Mouse (Mus musculus) left cerebral cortex, adult 2 months (tissue): ENCODE data around the gene Mapre1. TPM values are rescaled to one million over a fixed set of nuclear protein-coding genes. Genes with fewer than 3 reads are reported as not detected.
"Not testable (repeated sequence)": the region's sequence is repeated elsewhere in the genome, so short reads cannot be mapped to it uniquely, and the experiment has no call there.

Source experiments
- DNase-seq, 2 experiments: peaks; one replicate each; pipeline ENCODE4 v3.0.0; 2021 to 2022; ENCODE audit warnings: low spot score in 2 of 2, mixed read lengths in 1 of 2; ENCODE audit errors: extremely low spot score in 1 of 2
- H3K27ac ChIP-seq: fragments of 200-600 bp; 2 replicates; pipeline ENCODE4 v1.8.1; 2022
- H3K4me3 ChIP-seq: fragments of 200-600 bp; 2 replicates; pipeline ENCODE4 v1.8.1; 2022
- CTCF ChIP-seq: fragments of 200-600 bp; IDR thresholded peaks from 2 replicates; pipeline ENCODE4 v1.8.1; 2022; ENCODE audit warnings: antibody characterized with exemption, mild to moderate bottlenecking, moderate library complexity
- intact Hi-C: fragments of 180-260 bp; cut with DNase I; formaldehyde crosslinking; loops from one replicate; pipeline ENCODE4 v1.15.1; 2025
- long read RNA-seq, 2 experiments: library from polyadenylated mRNA; stranded (forward); transcript quantifications; one replicate each; pipeline ENCODE4 v2.0.0; 2021; ENCODE audit warnings: borderline mapping rate in 2 of 2
- total RNA-seq, 2 experiments: library from RNA; stranded (reverse); gene quantifications; 2 replicates each; pipeline ENCODE4 v1.2.3; 2021

Mapre1 gene
- 10 to 100 TPM; 76.5 to 83.6 TPM for total RNA-seq
- long read RNA-seq, experiment 1, full-length matches to known transcripts, result 95 of 113 reads
- long read RNA-seq, experiment 1, partial matches to known transcripts, result 6 of 113 reads
- long read RNA-seq, experiment 1, other reads (novel, unspliced or antisense), result 12 of 113 reads
- long read RNA-seq, experiment 2, full-length matches to known transcripts, result 75 of 90 reads
- long read RNA-seq, experiment 2, partial matches to known transcripts, result 4 of 90 reads
- long read RNA-seq, experiment 2, other reads (novel, unspliced or antisense), result 11 of 90 reads

DNA sequence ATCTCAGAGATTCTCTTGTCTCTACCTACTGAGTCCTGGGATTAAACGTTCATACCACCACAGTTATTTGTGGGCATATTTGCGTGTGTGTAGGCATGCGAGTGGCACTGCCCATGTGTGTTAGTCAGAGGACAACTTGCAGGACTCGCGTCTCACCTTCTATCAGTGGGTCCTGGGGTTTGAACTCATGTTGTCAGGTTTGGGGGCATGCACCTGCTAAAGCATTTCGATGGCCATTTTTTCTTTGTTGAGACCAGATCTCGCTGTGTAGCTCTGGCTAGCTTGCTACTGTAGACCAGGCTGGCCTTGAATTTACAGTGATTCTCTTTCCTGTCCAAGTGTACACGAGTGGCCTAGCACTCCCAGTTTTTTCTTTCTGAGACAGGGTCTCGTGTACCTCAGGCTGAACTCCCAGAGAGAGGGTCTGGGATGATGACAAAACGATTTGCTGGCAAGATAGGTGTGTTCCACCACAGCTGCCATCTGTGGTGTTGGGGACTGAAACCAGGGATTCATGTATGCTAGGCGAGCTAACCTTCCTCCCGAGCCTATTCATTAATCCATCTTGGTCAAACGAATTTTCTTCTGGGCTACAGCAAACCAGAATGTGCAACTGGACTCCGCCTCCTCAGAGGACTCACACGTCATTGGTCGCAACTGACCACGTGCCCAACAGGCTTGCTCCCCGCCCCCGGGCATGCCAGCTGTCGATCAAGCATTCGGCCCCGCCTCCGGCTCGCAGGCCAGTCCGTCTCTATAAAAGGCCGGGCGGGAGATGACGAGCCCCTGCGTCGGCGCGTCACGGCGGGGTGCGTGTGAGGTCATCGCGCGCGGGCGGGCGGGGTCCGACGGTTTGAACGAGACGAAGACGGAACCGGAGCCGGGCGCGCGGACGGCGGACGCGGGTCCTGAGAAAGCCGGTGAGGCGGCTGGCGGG lies at the start of gene Mapre1:
Mapre1 (plus strand) TSS at position 775 of the 937 bp plus-strand sequence.
- Histone ChIP-seq H3K27ac (peak within 1 kb of the TSS; percentile 94), H3K4me3 (peak within 1 kb of the TSS; percentile 81)
- intact Hi-C loops, result loop anchor here (10.0 kb wide), 1 partner anchor 246 kb away; the partner anchor contains the start of gene 4930404H24Rik
- peak; percentile 99 to 100 for DNase-seq
- no peak for TF ChIP-seq CTCF

DNA sequence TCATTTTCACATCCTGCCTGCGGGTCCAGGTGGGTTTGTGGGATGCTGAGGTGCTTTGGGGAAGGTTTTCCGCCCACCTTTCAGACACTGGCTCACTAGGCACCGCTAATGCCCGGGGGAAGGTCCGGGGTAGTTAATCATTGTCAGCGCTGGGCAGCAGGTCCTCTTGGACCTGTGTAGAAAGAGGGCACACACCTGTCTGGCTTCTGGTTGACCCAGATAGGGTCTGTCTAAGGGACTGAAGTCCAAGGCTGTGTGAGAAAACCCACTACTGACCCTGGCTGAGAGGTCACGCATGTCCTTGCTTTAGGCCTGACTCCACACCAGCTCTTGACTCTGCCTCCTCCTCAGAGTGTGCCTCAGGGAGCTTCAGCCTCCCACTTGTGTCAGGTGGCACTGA lies 47.7 kb upstream of the Mapre1 start:
- H3K4me3 ChIP-seq, intact Hi-C loops, H3K27ac ChIP-seq, DNase-seq: not testable (repeated sequence)

GRCm38 (mm10) chr2:153694462-153695085 lies 46.5 kb upstream of the Mapre1 start:
- intact Hi-C loops, result no loop called here
- peak in 1 of 2 experiments; percentile 30 for DNase-seq
- Histone ChIP-seq H3K4me3 (no peak overlapping the region), H3K27ac (no peak overlapping the region)
- peak; percentile 67 for TF ChIP-seq CTCF

- no peak for TF ChIP-seq CTCF
- H3K4me3 ChIP-seq, result no peak within 1 kb of the TSS
- no peak for DNase-seq
- intact Hi-C loops, result no loop called here
- H3K27ac ChIP-seq, result no peak within 1 kb of the TSS
Observed at GRCm38 (mm10) chr2:153696352-153696751, 44.7 kb upstream of the Mapre1 start, which contains the start of gene Dnmt3c. Gene Dnmt3c (plus strand): TSS chr2:153696652.

DNA sequence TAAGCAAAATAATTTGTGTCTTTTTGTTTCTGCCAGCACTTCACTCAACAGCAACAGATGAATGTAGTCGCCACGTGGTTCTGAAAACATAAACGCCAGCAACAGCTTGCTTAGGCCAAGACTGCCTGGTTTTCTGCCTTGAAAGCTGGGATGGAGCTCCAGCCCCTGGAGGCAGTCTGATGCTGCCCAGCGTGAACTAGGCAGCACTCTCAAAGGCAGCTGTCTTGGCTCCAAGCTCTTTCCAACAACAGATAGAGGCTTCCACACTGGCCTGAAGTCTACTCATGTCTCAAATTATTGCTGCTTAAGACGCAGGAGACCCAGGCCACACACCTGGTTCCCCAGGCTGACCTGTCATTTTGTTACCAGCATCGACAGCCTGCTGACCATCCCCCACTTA lies 37.7 kb upstream of the Mapre1 start:
- intact Hi-C loops, result loop anchor here (10.0 kb wide), 1 partner anchor 91 kb away; no protein-coding TSS in a partner anchor

GRCm38 (mm10) chr2:153710701-153711330 lies 30.3 kb upstream of the Mapre1 start:
- peak; percentile 82 for TF ChIP-seq CTCF
- Histone ChIP-seq H3K4me3 (no peak overlapping the region), H3K27ac (no peak overlapping the region)
- no peak for DNase-seq
- intact Hi-C loops, result loop anchor here (5.0 kb wide), 1 partner anchor 61 kb away; no protein-coding TSS in a partner anchor

More for the DNA sequence above, 37.7 kb upstream of the Mapre1 start:
- H3K27ac ChIP-seq, result no peak overlapping the region
- no peak for TF ChIP-seq CTCF
- H3K4me3 ChIP-seq, result no peak overlapping the region
- DNase-seq, result no peak

DNA sequence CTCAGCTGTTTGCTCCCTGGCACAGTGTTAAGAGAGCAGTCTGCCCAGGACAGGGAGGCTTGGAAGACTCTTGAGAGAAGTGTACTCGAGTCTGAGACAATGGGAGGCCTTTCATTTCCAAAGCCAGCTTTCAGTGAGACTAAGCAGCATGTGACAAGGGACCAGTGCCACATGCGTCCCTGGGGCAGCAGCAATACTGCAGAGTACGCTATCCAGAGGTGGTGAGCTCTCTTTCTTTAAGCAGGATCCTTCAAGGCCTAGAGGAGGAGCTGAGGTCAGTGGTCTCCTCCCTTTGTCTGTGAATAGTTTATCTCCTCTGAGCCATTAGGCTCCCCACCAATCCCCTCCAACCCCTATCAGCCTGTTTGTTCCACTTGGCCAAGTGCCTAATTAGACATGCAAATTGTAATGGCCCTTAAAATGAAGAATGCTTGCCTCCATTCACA lies 28.4 kb upstream of the Mapre1 start:
- no peak for TF ChIP-seq CTCF
- H3K4me3 ChIP-seq, result no peak overlapping the region
- no peak for DNase-seq
- H3K27ac ChIP-seq, result peak overlapping the region; percentile 18; the same call in 1 of the 2 replicates
- intact Hi-C loops, result loop anchor here (5.0 kb wide), 1 partner anchor 60 kb away; no protein-coding TSS in a partner anchor

- no peak for TF ChIP-seq CTCF
- Histone ChIP-seq H3K4me3 (no peak overlapping the region), H3K27ac (peak overlapping the region; percentile 18; the same call in 1 of the 2 replicates)
- intact Hi-C loops, result loop anchor here (5.0 kb wide), 1 partner anchor 59 kb away; no protein-coding TSS in a partner anchor
- peak; percentile 33 to 54 for DNase-seq
Observed at GRCm38 (mm10) chr2:153713227-153713626, 27.8 kb upstream of the Mapre1 start.

GRCm38 (mm10) chr2:153717861-153718260 lies 23.2 kb upstream of the Mapre1 start:
- intact Hi-C loops, result loop anchor here (5.0 kb wide), 1 partner anchor 119 kb away; no protein-coding TSS in a partner anchor

DNA sequence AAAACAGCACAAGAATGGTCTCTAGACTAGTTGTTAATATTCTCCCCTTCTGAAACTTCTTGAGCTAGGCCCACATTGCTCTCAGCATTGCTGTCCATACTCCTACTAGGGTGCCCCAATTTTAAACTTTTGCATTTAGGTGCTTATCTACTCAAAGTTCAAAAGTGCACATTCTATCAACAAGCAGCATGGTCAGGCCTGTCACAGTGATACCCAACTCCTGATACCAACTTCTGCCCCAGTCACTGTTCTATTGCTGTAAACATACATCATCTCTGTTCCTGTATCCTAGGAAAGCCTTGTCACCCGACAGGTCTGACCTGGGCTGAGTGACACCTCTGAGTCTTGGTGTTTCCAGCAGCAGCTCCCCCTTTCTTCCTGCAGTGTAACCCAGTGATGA lies 18.0 kb upstream of the Mapre1 start:
- TF ChIP-seq CTCF, result no peak
- H3K4me3 ChIP-seq, result no peak overlapping the region
- intact Hi-C loops, result no loop called here
- H3K27ac ChIP-seq, result no peak overlapping the region
- no peak for DNase-seq

More at GRCm38 (mm10) chr2:153717861-153718260, 23.2 kb upstream of the Mapre1 start:
- not testable (repeated sequence) for DNase-seq, H3K4me3 ChIP-seq, H3K27ac ChIP-seq

- H3K27ac ChIP-seq, result no peak overlapping the region
Observed at GRCm38 (mm10) chr2:153724424-153724823, 16.6 kb upstream of the Mapre1 start.

More at GRCm38 (mm10) chr2:153724424-153724823, 16.6 kb upstream of the Mapre1 start:
- H3K4me3 ChIP-seq, result no peak overlapping the region
- intact Hi-C loops, result no loop called here
- DNase-seq, result no peak
- no peak for TF ChIP-seq CTCF
